Mouse (Mus musculus) CD8-positive naive resting alpha-beta T cell, adult 2 months (primary cell): Measurements from ENCODE around the gene Olfr139.

Source experiments
- DNase-seq, 2 experiments: peaks; one replicate each; pipeline ENCODE4 v3.0.0; 2022; ENCODE audit warnings: low read depth in 2 of 2, low spot score in 2 of 2

The Olfr139 gene

GRCm38 (mm10) chr11:74056451-74056850, at the start of gene Olfr139, which contains the start of gene Olfr399:
Olfr139 (minus strand) TSS chr11:74056551.
Olfr399 (minus strand) TSS chr11:74056615.
- DNase-seq = no peak

GRCm38 (mm10) chr11:74105066-74105465, 48.7 kb upstream of the Olfr139 start:
- no peak for DNase-seq

DNA sequence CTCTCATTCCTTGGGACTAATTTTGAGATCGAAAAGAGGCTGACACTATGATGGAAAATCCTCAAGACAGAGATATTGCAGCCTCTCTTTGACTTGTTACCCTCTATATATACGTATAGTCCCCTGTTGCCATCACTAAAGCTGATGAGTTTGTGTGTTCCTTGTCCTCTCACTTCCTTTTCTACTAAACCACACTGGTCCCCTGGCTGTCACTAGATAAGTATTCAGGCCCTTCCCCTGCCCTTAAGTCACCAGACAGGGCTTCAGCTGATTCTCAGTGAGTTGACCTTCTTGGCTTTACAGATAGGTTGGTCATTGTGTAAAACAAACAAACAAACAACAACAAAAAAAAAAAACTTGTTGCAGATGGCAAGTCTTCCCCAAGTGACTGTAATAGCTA, 45.2 kb upstream of the Olfr139 start:
- no peak for DNase-seq

DNA sequence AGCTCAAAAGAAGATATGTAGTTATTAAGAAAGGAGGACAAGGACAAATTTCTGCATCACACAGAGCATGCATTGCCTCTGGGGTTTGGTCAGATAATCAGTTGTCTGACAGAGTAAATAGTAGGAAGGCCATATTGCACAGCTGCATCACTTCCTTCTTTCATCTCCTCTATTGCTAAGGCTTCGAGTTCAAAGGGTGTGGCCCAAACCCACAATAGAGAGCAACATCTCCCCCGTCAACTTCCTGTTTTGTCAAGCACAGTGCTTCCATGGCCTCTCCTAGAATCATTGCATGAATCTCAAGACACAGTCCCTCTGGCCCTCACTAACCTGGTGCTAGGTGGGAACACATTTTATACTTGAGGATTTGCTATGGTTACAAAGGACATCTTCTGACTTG, 44.4 kb upstream of the Olfr139 start:
- DNase-seq = no peak

GRCm38 (mm10) chr11:74069655-74070054, 13.3 kb upstream of the Olfr139 start, which contains the start of gene Zfp616:
Zfp616 (plus strand) TSS chr11:74069955.
- DNase-seq = no peak

DNA sequence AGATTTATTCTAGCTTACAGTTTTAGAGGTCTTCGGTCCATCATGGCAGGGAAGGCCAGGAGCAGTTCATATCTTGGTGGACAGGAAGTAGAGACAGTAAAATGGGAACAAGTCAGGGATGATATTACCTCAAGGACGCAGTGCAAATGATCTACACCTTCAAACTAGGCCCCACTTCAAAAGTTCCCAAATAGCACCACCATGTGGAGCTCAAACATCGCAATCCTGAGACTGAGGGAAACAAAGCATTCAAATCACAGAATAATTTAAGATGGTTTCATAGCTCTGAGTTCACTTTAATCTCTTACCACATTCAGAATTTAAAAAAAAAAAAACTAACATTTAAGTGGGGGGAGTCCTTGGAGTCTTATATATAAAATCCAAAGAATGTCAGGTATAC, 5.0 kb downstream of the Olfr139 start:
- DNase-seq = no peak
